Mouse (Mus musculus) heart, adult 2 months (tissue): ENCODE results near the gene Acot4. TPM values are rescaled to one million over a fixed set of nuclear protein-coding genes. Genes with fewer than 3 reads are reported as not detected.

Source experiments
- DNase-seq, 2 experiments: peaks; one replicate each; pipeline ENCODE4 v3.0.0; 2021
- H3K27ac ChIP-seq: fragments of 200-600 bp; 2 replicates; pipeline ENCODE4 v1.8.1; 2022
- H3K27me3 ChIP-seq: fragments of 200-500 bp; 2 replicates; pipeline ENCODE4 v1.6.1; 2012; ENCODE audit warnings: mild to moderate bottlenecking, low read length, inconsistent platforms, mixed read lengths; ENCODE audit not compliant: control insufficient read depth, insufficient read depth
- H3K36me3 ChIP-seq: fragments of 200-500 bp; 2 replicates; pipeline ENCODE4 v1.6.1; 2012; ENCODE audit warnings: low read length, inconsistent platforms; ENCODE audit not compliant: control insufficient read depth, insufficient read depth
- H3K4me1 ChIP-seq: fragments of 200-500 bp; 2 replicates; pipeline ENCODE4 v1.6.1; 2011; ENCODE audit warnings: low read length; ENCODE audit not compliant: control insufficient read depth, insufficient read depth
- H3K4me3 ChIP-seq: fragments of 200-600 bp; 2 replicates; pipeline ENCODE4 v1.8.1; 2022
- H3K79me2 ChIP-seq: fragments of 200-500 bp; replicated peaks from 2 replicates; pipeline ENCODE4 v1.6.1; 2012; ENCODE audit warnings: mild to moderate bottlenecking, inconsistent platforms, low read length, moderate library complexity, mixed read lengths; ENCODE audit not compliant: control insufficient read depth, insufficient read depth
- H3K9ac ChIP-seq: fragments of 200-500 bp; 2 replicates; pipeline ENCODE4 v1.6.1; 2012; ENCODE audit warnings: low read depth, mild to moderate bottlenecking, control low read depth, inconsistent platforms, low read length, mixed read lengths
- CTCF ChIP-seq: fragments of 200-600 bp; IDR thresholded peaks from 2 replicates; pipeline ENCODE4 v1.8.1; 2022; ENCODE audit warnings: antibody characterized with exemption, mild to moderate bottlenecking, moderate library complexity
- EP300 ChIP-seq: fragments of 200-500 bp; IDR thresholded peaks from 2 replicates; pipeline ENCODE4 v1.6.1; 2011; ENCODE audit warnings: low read depth, low read length, control low read depth; ENCODE audit not compliant: insufficient read depth
- POLR2A ChIP-seq: fragments of 200-500 bp; IDR thresholded peaks from 2 replicates; pipeline ENCODE4 v1.6.1; 2011; ENCODE audit warnings: mild to moderate bottlenecking, low read depth, low read length, control low read depth; ENCODE audit not compliant: insufficient read depth
- WGBS: fragments of 180-500 bp; shearing (Covaris S2); methylation state at CpG from one replicate; pipeline ENCODE4 v1.1.7; 2018; 5-methylcytosine and 5-hydroxymethylcytosine counted together
- intact Hi-C: fragments of 180-260 bp; cut with DNase I; formaldehyde crosslinking; loops from one replicate; pipeline ENCODE4 v1.15.1; 2025
- polyA plus RNA-seq: library from polyadenylated mRNA; depleted of rRNA; stranded (reverse); fragments of >200 nt; gene quantifications from 2 replicates; pipeline ENCODE4 v1.2.3, GENCODE M21; 2012
- total RNA-seq, 2 experiments: library from RNA; stranded (reverse); gene quantifications; 2 replicates each; pipeline ENCODE4 v1.2.3; 2021

Acot4 gene
- total and polyA plus RNA-seq, 3 experiments, result 0.53 to 1.3 (median 0.91) TPM

DNA sequence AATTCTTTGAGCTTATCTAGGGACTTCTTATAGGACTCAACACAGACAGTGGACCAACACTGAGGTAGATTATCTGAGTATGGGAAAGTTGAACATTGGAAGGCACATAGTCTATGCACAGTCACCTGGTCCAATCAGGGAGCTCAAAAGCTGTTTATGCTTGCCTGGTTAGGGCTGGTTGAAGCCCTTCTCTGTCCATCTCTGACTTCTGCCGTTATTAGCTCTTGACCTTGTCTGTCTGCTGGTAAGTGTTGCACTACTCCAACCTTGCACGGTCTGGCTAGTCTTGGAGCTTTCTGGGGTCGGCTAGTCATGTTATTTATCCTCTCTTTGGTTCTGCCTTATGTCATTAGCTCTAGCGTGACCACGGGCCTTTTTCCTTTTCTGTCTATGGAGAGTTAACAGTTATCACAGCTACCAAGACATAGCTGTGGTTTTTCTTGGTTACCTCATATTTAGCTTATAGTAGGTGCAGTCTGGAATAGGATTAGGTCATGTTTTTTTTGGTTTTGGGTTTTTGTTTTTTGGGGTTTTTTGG lies 13.8 kb downstream of the Acot4 start, which contains the start of gene Acot3:
Acot3 (plus strand) TSS at position 208 of the 538 bp plus-strand sequence.
- H3K4me3 ChIP-seq, result no peak within 1 kb of the TSS
- no peak for DNase-seq
- no peaks in the 10 kb centered on the region for H3K36me3 ChIP-seq
- no peaks in the 10 kb centered on the region for H3K79me2 ChIP-seq
- H3K4me1 ChIP-seq, result no peaks in the 10 kb centered on the region
- no peak within 1 kb of the TSS for H3K27ac ChIP-seq
- intact Hi-C loops, result no loop called here
- no peaks in the 10 kb centered on the region for H3K27me3 ChIP-seq
- WGBS, result 73% methylated on average over 5 of the region's 5 CpGs
- H3K9ac ChIP-seq, result no peak within 1 kb of the TSS
- TF ChIP-seq EP300 (no peak), POLR2A (no peak), CTCF (no peak)

DNA sequence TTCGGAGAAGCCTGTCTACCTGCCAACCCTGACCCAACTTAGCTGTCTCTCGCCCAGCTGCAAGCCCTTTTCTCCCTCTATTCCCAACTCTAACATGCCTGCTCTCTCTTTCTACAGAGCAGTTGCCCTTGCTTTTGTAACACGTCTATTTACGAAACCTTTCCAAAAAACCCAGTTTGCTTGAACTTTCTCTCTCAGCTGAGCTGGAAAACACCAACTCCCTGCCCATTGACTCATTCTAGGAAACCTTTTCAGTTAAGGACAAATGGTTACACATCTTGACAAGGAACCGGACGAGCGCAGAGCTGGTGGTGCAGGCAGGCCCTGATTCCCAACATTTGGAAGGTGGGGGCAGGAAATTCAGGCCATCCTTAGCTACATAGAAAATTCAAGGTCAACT lies 14.4 kb downstream of the Acot4 start:
- no peak overlapping the region for H3K27ac ChIP-seq
- 86% methylated on average over 7 of the region's 7 CpGs for WGBS
- H3K27me3 ChIP-seq, result no peaks in the 10 kb centered on the region
- H3K9ac ChIP-seq, result no peak overlapping the region
- H3K79me2 ChIP-seq, result no peaks in the 10 kb centered on the region
- H3K36me3 ChIP-seq, result no peaks in the 10 kb centered on the region
- H3K4me3 ChIP-seq, result no peak overlapping the region
- no peak for DNase-seq
- TF ChIP-seq POLR2A (no peak), CTCF (no peak), EP300 (no peak)
- intact Hi-C loops, result no loop called here
- H3K4me1 ChIP-seq, result no peaks in the 10 kb centered on the region

DNA sequence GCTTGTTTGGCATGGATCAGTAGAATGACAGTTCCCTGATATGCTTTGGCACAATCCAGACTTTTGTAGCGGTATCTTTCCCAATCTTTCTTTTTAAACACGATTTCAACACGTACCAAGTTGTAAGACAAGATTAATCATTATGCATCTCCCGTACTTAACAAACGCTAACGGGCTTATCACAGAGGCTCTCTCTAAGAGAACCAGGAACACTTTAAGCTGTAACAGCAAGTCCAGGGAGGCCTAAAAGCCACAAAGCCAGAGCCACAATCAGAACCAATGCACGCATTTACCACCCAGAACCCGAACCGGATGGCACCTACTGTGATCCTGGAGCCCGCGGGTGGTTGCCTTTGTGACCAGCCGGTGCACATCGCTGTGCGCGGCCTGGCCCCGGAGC lies 15.0 kb downstream of the Acot4 start:
- Histone ChIP-seq H3K4me1 (no peaks in the 10 kb centered on the region), H3K9ac (no peak overlapping the region), H3K36me3 (no peaks in the 10 kb centered on the region), H3K79me2 (no peaks in the 10 kb centered on the region), H3K4me3 (peak overlapping the region; percentile 24; the same call in 1 of the 2 replicates), H3K27me3 (no peaks in the 10 kb centered on the region), H3K27ac (no peak overlapping the region)
- intact Hi-C loops, result no loop called here
- 13% methylated on average over 16 of the region's 16 CpGs for WGBS
- TF ChIP-seq POLR2A (no peak), EP300 (no peak), CTCF (no peak)
- no peak for DNase-seq

DNA sequence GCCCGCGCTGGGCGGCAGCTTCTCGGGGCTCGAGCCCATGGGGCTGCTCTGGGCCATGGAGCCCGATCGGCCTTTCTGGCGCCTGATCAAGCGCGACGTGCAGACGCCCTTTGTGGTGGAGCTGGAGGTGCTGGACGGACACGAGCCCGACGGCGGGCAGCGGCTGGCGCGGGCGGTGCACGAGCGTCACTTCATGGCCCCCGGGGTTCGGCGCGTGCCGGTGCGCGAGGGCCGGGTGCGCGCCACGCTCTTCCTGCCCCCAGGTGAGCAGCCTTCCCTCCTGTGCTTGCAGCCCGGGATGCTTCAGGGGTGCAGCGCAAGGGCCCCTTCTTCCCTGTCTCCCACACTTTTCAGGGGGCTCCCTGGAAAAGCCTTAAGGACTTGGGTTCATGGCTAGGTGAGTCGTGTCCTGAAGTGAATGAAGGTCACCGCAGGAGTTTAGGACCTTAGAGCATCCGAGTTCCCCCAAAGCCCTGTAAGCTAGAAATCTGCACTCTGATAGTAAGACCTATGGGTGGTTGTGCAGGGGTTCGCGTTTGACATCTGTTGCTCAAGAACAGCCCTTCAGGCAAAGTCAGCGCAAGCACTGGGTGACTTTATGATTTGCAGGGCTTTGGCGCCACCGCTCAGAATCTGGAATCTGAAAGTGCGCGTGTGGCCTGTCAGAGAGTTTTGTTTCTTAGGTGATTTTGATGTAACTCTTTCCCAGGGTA lies 15.7 kb downstream of the Acot4 start:
- peak in 1 of 2 experiments; percentile 15 for DNase-seq
- H3K9ac ChIP-seq, result no peak overlapping the region
- no peaks in the 10 kb centered on the region for H3K27me3 ChIP-seq
- H3K4me3 ChIP-seq, result peak overlapping the region; percentile 40; the same call in 1 of the 2 replicates
- no peaks in the 10 kb centered on the region for H3K36me3 ChIP-seq
- no peaks in the 10 kb centered on the region for H3K4me1 ChIP-seq
- H3K27ac ChIP-seq, result no peak overlapping the region
- H3K79me2 ChIP-seq, result no peaks in the 10 kb centered on the region
- intact Hi-C loops, result no loop called here
- WGBS, result 3% methylated on average over 41 of the region's 46 CpGs
- TF ChIP-seq CTCF, result peak; percentile 22; the same call in 1 of the 2 replicates
- TF ChIP-seq POLR2A, result no peak

DNA sequence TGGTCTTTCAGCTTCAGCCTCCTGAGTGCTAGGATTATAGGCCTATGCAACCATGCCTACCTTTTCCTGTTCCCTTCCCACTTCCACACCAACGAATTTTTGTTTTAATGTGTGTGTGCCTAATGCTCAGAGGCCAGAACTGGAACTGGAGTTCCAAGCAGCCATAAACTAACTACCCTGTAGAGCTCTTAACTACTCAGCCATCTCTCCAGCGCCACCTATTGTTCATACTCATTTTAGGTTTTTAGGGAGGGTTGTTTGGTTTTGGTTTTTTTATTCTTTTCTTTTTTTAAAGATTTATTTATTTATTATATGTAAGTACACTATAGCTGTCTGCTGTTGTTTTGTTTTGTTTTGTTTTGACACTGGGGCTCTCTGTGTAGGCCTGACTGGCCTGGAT lies 22.8 kb downstream of the Acot4 start:
- TF ChIP-seq POLR2A, result no peak
- peak; percentile 79 for TF ChIP-seq CTCF
- Histone ChIP-seq H3K36me3 (no peaks in the 10 kb centered on the region), H3K27me3 (no peaks in the 10 kb centered on the region), H3K79me2 (no peaks in the 10 kb centered on the region), H3K4me3 (no peak overlapping the region), H3K9ac (no peak overlapping the region), H3K27ac (no peak overlapping the region), H3K4me1 (no peaks in the 10 kb centered on the region)
- intact Hi-C loops, result loop anchor here (5.0 to 10.0 kb wide), 2 partner anchors 184 to 349 kb away; no protein-coding TSS in a partner anchor
- DNase-seq, result no peak
- WGBS, result 19% methylated on average over 2 of the region's 2 CpGs

DNA sequence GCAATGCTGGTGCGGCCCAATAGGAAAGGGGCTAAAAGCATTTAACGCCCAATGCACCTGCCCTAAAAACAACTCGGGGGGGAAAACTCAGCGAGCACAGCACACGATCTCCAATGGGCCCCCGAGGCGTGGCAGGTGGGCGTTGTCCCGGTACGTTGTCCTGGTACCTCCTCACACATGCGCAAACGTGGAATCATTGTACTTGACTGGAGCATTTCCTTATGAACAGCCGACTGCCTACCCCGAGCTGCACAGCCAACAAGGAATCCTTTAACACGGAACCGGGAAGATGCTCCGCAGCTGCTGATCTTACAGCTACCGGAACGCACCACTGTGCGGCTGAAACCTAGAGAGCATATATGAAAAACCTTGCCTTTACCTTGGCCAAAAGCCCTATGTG lies 24.2 kb downstream of the Acot4 start:
- intact Hi-C loops, result loop anchor here (5.0 to 10.0 kb wide), 2 partner anchors 182 to 350 kb away; no protein-coding TSS in a partner anchor
- TF ChIP-seq EP300 (no peak), POLR2A (no peak), CTCF (no peak)
- no peak overlapping the region for H3K27ac ChIP-seq
- no peak overlapping the region for H3K9ac ChIP-seq
- no peak for DNase-seq
- no peaks in the 10 kb centered on the region for H3K27me3 ChIP-seq
- no peak overlapping the region for H3K4me3 ChIP-seq
- no peaks in the 10 kb centered on the region for H3K36me3 ChIP-seq
- H3K4me1 ChIP-seq, result no peaks in the 10 kb centered on the region
- WGBS, result 91% methylated on average over 20 of the region's 20 CpGs
- H3K79me2 ChIP-seq, result no peaks in the 10 kb centered on the region
